Mouse (Mus musculus): ENCODE results near the gene Pappa.

Pappa gene

GRCm38 (mm10) chr4:65328486-65329308 is 204.7 kb downstream of the Pappa start:
- DNase-seq (ENCODE audit: low spot score) = no peak

- no peak for DNase-seq (ENCODE audit: low spot score)
These were observed 209.7 kb downstream of the Pappa start for GRCm38 (mm10) chr4:65333718-65334117.

- DNase-seq (ENCODE audit: low spot score) = no peak
These were observed 217.8 kb downstream of the Pappa start for GRCm38 (mm10) chr4:65341766-65342165.

- no peak for DNase-seq (ENCODE audit: low spot score)
These were observed 226.5 kb downstream of the Pappa start for GRCm38 (mm10) chr4:65350521-65350920.

GRCm38 (mm10) chr4:65354580-65354979 is 230.6 kb downstream of the Pappa start:
- no peak for DNase-seq (ENCODE audit: low spot score)

- DNase-seq (ENCODE audit: low spot score) = no peak
These were observed 243.2 kb downstream of the Pappa start for GRCm38 (mm10) chr4:65367135-65367534.

GRCm38 (mm10) chr4:65372731-65373130 is 248.8 kb downstream of the Pappa start:
- DNase-seq (ENCODE audit: low spot score) = no peak

- DNase-seq (ENCODE audit: low spot score) = no peak
These were observed 249.9 kb downstream of the Pappa start for GRCm38 (mm10) chr4:65373841-65374240.

- no peak for DNase-seq (ENCODE audit: low spot score)
These were observed 252.6 kb downstream of the Pappa start for GRCm38 (mm10) chr4:65376571-65376970.

GRCm38 (mm10) chr4:65379461-65379860 is 255.5 kb downstream of the Pappa start:
- no peak for DNase-seq (ENCODE audit: low spot score)

- no peak for DNase-seq (ENCODE audit: low spot score)
These were observed 259.1 kb downstream of the Pappa start for GRCm38 (mm10) chr4:65383070-65383469.

GRCm38 (mm10) chr4:65391001-65391400 is 267.0 kb downstream of the Pappa start:
- DNase-seq (ENCODE audit: low spot score) = no peak

GRCm38 (mm10) chr4:65396806-65397205 is 272.8 kb downstream of the Pappa start:
- no peak for DNase-seq (ENCODE audit: low spot score)

- DNase-seq (ENCODE audit: low spot score) = no peak
These were observed 275.5 kb downstream of the Pappa start for GRCm38 (mm10) chr4:65399457-65399856.

GRCm38 (mm10) chr4:65402286-65402685 is 278.3 kb downstream of the Pappa start:
- no peak for DNase-seq (ENCODE audit: low spot score)

- DNase-seq (ENCODE audit: low spot score) = no peak
These were observed 279.1 kb downstream of the Pappa start for GRCm38 (mm10) chr4:65402836-65403634.
